Mouse (Mus musculus) lung, postnatal 10 days (tissue): ENCODE results near the gene Ap1s1.

Source experiments
- DNase-seq: peaks from one replicate; pipeline ENCODE4 v3.0.0; 2021

The Ap1s1 gene

DNA sequence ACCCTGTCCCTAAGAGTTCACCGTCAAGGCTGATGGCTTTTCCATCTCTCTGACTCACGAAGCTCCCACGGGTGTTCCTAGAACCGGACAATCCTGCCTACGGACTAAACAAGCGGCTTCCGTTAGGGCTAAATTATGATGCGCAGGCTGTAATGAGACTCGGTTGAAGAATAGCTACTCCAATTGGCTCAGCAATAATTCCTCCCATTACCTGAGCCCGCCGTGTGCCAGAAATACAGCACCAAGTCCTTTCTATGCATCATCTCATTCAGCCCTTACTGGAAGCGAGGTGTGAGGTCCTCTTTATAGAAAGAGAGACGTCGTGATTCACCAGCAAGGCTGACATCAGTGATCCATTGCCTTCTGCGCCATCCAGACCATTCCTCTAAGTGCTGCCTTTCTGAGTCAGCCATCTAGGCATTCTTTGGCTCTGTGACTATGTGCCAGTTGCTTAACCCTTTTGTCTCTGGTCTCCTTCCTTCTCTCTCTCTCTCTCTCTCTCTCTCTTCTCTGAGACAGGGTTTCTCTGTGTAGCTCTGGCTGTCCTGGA is 33.5 kb downstream of the Ap1s1 start:
- DNase-seq = no peak

- peak; percentile 74 for DNase-seq
These were observed 35.9 kb downstream of the Ap1s1 start for GRCm38 (mm10) chr5:137009988-137010387.

GRCm38 (mm10) chr5:137007276-137007675 is 38.7 kb downstream of the Ap1s1 start:
- DNase-seq = peak; percentile 57

DNA sequence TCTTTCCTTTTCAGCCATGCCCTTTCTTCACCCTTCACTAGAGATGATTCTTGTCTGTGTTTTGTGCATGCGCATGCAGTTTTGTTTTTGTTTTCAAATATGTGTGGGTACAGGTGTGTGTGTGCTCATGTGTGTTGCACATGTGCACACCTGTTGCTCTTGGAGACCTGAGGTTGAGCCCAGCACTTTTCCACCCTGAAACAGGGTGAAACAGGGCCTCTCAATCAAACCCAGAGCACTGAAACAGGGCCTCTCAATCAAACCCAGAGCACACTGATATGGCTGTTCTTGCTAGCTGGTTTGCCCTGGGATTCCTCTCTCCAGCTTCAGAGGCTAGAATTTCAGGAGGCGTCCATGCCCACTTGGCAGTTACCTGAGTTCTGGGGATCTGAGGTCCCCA is 45.3 kb downstream of the Ap1s1 start:
- no peak for DNase-seq

DNA sequence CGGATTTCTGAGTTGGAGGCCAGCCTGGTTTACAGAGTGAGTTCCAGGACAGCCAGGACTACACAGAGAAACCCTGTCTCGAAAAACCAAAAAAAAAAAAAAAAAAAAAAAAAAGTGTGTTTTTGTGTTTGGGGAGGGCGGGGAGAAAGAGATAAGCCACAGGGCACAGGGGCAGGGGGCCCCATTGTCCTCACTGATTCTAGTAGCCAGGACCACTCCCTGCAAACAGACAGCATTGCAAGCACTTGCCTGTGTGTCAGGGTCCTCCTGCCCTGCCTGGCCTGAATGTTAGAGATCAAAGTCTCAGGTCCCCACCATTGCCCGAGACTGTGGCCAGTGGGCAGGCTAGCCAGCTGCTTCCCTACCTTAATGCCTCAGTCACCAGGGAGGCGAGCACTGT is 46.5 kb downstream of the Ap1s1 start:
- no peak for DNase-seq

- DNase-seq = no peak
These were observed 56.1 kb downstream of the Ap1s1 start for GRCm38 (mm10) chr5:136989801-136990200.

GRCm38 (mm10) chr5:136988420-136988819 is 57.5 kb downstream of the Ap1s1 start:
- peak; percentile 59 for DNase-seq

DNA sequence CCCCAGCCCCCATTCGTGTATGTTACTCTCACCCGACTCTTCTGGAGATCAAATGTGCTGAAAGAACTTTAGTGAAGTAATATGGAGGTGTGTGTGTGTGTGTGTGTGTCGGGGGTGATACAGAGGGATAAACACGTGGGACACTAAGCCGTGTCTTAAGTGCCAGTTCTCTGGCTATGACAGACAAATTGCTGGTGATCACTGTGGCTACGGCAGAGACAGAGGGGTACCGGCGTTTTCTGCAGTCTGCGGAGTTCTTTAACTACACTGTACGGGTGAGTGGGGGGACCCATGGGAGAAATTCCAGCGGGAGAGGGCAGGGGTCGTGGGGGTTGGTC is 58.0 kb downstream of the Ap1s1 start, which contains the start of gene Znhit1:
Gene Znhit1, minus strand, starts transcription at position 88 of the 338 bp plus-strand sequence.
- no peak for DNase-seq

- peak; percentile 83 for DNase-seq
These were observed 58.6 kb downstream of the Ap1s1 start for GRCm38 (mm10) chr5:136987138-136987933.

GRCm38 (mm10) chr5:136986695-136987137 is 59.2 kb downstream of the Ap1s1 start, which contains the start of gene Plod3:
TSS of gene Plod3 (plus strand) at chr5:136987019.
- peak; percentile 98 for DNase-seq
